Mouse (Mus musculus): ENCODE results near the gene Manea. TPM values are rescaled to one million over a fixed set of nuclear protein-coding genes. Genes with fewer than 3 reads are reported as not detected.
"Not testable (repeated sequence)": the region's sequence is repeated elsewhere in the genome, so short reads cannot be mapped to it uniquely, and the experiment has no call there.

Manea gene
- 22.5 and 23.9 TPM in 2 replicates for polyA plus RNA-seq (2016; fragmentation: Nextera tagmentation; extraction: Ambion mirVana)

GRCm38 (mm10) chr4:26346443-26347106, at the start of gene Manea:
Manea (minus strand) TSS chr4:26346891.
- Histone ChIP-seq H3K36me3 (no peaks in the 10 kb centered on the region), H3K27me3 (no peaks in the 10 kb centered on the region), H3K27ac (peak within 1 kb of the TSS; percentile 86), H3K4me3 (peak within 1 kb of the TSS; percentile 64), H3K4me2 (replicated peaks) (peak within 1 kb of the TSS; percentile 64), H3K4me1 (peaks cover 4% of the 10 kb centered on the region; the same call in 1 of the 2 replicates), H3K9ac (peak within 1 kb of the TSS; percentile 75), H3K9me3 (replicated peaks) (no peaks in the 10 kb centered on the region)
- WGBS, result under 1% methylated on average over 52 of the region's 52 CpGs
- ATAC-seq (ENCODE audit: low FRiP score), result peak; percentile 98

GRCm38 (mm10) chr4:26354616-26355015, 7.9 kb upstream of the Manea start:
- H3K9ac ChIP-seq, result no peak overlapping the region
- no peaks in the 10 kb centered on the region for H3K9me3 ChIP-seq (replicated peaks)
- no peak overlapping the region for H3K4me2 ChIP-seq (replicated peaks)
- H3K36me3 ChIP-seq, result no peaks in the 10 kb centered on the region
- H3K4me1 ChIP-seq, result no peaks in the 10 kb centered on the region
- H3K27me3 ChIP-seq, result no peaks in the 10 kb centered on the region
- H3K4me3 ChIP-seq, result no peak overlapping the region
- H3K27ac ChIP-seq, result no peak overlapping the region
- no peak for ATAC-seq (ENCODE audit: low FRiP score)
- 88% methylated on average over 2 of the region's 2 CpGs for WGBS

GRCm38 (mm10) chr4:26353643-26354231, 7.0 kb upstream of the Manea start:
- H3K9ac ChIP-seq, result no peak overlapping the region
- H3K27ac ChIP-seq, result no peak overlapping the region
- no peaks in the 10 kb centered on the region for H3K9me3 ChIP-seq (replicated peaks)
- H3K4me2 ChIP-seq (replicated peaks), result no peak overlapping the region
- no peak overlapping the region for H3K4me3 ChIP-seq
- no peaks in the 10 kb centered on the region for H3K4me1 ChIP-seq
- no peak for ATAC-seq (ENCODE audit: low FRiP score)
- H3K27me3 ChIP-seq, result no peaks in the 10 kb centered on the region
- 23% methylated on average over 2 of the region's 2 CpGs for whole genome bisulfite sequencing
- no peaks in the 10 kb centered on the region for H3K36me3 ChIP-seq

- peaks cover 4% of the 10 kb centered on the region; the same call in 1 of the 2 replicates for H3K4me1 ChIP-seq
- no peak for ATAC-seq (ENCODE audit: low FRiP score)
- no peak overlapping the region for H3K4me2 ChIP-seq (replicated peaks)
- no peaks in the 10 kb centered on the region for H3K36me3 ChIP-seq
- 50% methylated on average over 2 of the region's 2 CpGs for WGBS
- no peaks in the 10 kb centered on the region for H3K27me3 ChIP-seq
- H3K9ac ChIP-seq, result no peak overlapping the region
- H3K4me3 ChIP-seq, result no peak overlapping the region
- H3K9me3 ChIP-seq (replicated peaks), result no peaks in the 10 kb centered on the region
- no peak overlapping the region for H3K27ac ChIP-seq
These were observed 548 bp upstream of the Manea start for GRCm38 (mm10) chr4:26347239-26347638.

- 2% methylated on average over 16 of the region's 16 CpGs for WGBS
- H3K27ac ChIP-seq, result peak overlapping the region; percentile 86
- H3K4me2 ChIP-seq (replicated peaks), result peak overlapping the region; percentile 64
- peaks cover 4% of the 10 kb centered on the region; the same call in 1 of the 2 replicates for H3K4me1 ChIP-seq
- H3K27me3 ChIP-seq, result no peaks in the 10 kb centered on the region
- H3K9ac ChIP-seq, result peak overlapping the region; percentile 75
- no peaks in the 10 kb centered on the region for H3K36me3 ChIP-seq
- H3K4me3 ChIP-seq, result peak overlapping the region; percentile 64
- ATAC-seq (ENCODE audit: low FRiP score), result peak; percentile 35; the same call in 1 of the 2 replicates
- no peaks in the 10 kb centered on the region for H3K9me3 ChIP-seq (replicated peaks)
These were observed 799 bp downstream of the Manea start for GRCm38 (mm10) chr4:26345741-26346442.

- Histone ChIP-seq H3K27ac (no peak overlapping the region), H3K4me3 (no peak overlapping the region)
These were observed 1.6 kb downstream of the Manea start for GRCm38 (mm10) chr4:26345080-26345479.

GRCm38 (mm10) chr4:26342346-26342745, 4.3 kb downstream of the Manea start:
- no peaks in the 10 kb centered on the region for H3K27me3 ChIP-seq
- no peak overlapping the region for H3K4me2 ChIP-seq (replicated peaks)
- ATAC-seq (ENCODE audit: low FRiP score), result no peak
- H3K36me3 ChIP-seq, result no peaks in the 10 kb centered on the region
- peaks cover 4% of the 10 kb centered on the region; the same call in 1 of the 2 replicates for H3K4me1 ChIP-seq
- no peak overlapping the region for H3K27ac ChIP-seq
- no peaks in the 10 kb centered on the region for H3K9me3 ChIP-seq (replicated peaks)
- no peak overlapping the region for H3K9ac ChIP-seq
- no peak overlapping the region for H3K4me3 ChIP-seq

More at GRCm38 (mm10) chr4:26345080-26345479, 1.6 kb downstream of the Manea start:
- Histone ChIP-seq H3K9ac (no peak overlapping the region), H3K4me1 (peaks cover 4% of the 10 kb centered on the region; the same call in 1 of the 2 replicates), H3K27me3 (no peaks in the 10 kb centered on the region), H3K9me3 (replicated peaks) (no peaks in the 10 kb centered on the region), H3K4me2 (replicated peaks) (peak overlapping the region; percentile 64), H3K36me3 (no peaks in the 10 kb centered on the region)
- no peak for ATAC-seq (ENCODE audit: low FRiP score)
- 70% methylated on average over 3 of the region's 3 CpGs for WGBS

- WGBS, result 93% methylated on average over 5 of the region's 5 CpGs
- Histone ChIP-seq H3K4me3 (no peak overlapping the region), H3K4me2 (replicated peaks) (no peak overlapping the region), H3K9ac (no peak overlapping the region), H3K36me3 (no peaks in the 10 kb centered on the region), H3K9me3 (replicated peaks) (no peaks in the 10 kb centered on the region), H3K27ac (no peak overlapping the region), H3K27me3 (no peaks in the 10 kb centered on the region), H3K4me1 (no peaks in the 10 kb centered on the region; the same call in 1 of the 2 replicates)
- no peak for ATAC-seq (ENCODE audit: low FRiP score)
These were observed 8.1 kb downstream of the Manea start for GRCm38 (mm10) chr4:26338604-26339003.

- Histone ChIP-seq H3K9ac (no peak overlapping the region), H3K9me3 (replicated peaks) (no peaks in the 10 kb centered on the region), H3K4me1 (no peaks in the 10 kb centered on the region; the same call in 1 of the 2 replicates), H3K4me3 (no peak overlapping the region), H3K4me2 (replicated peaks) (no peak overlapping the region), H3K36me3 (no peaks in the 10 kb centered on the region), H3K27me3 (no peaks in the 10 kb centered on the region), H3K27ac (no peak overlapping the region)
- 92% methylated on average over 5 of the region's 5 CpGs for WGBS
- no peak for ATAC-seq (ENCODE audit: low FRiP score)
These were observed 10.1 kb downstream of the Manea start for GRCm38 (mm10) chr4:26336563-26336962.

GRCm38 (mm10) chr4:26304731-26305130, 42.0 kb downstream of the Manea start:
- WGBS, result 96% methylated on average over 1 of the region's 1 CpGs
- not testable (repeated sequence) for H3K4me1 ChIP-seq; H3K27me3 ChIP-seq; H3K27ac ChIP-seq; ATAC-seq (ENCODE audit: low FRiP score); H3K4me2 ChIP-seq (replicated peaks); H3K4me3 ChIP-seq; H3K36me3 ChIP-seq; H3K9ac ChIP-seq; H3K9me3 ChIP-seq (replicated peaks)

GRCm38 (mm10) chr4:26277112-26277716, 69.5 kb downstream of the Manea start:
- Histone ChIP-seq H3K9ac (no peak overlapping the region), H3K4me1 (no peaks in the 10 kb centered on the region), H3K4me3 (no peak overlapping the region), H3K27me3 (no peaks in the 10 kb centered on the region), H3K4me2 (replicated peaks) (no peak overlapping the region), H3K36me3 (no peaks in the 10 kb centered on the region), H3K27ac (no peak overlapping the region), H3K9me3 (replicated peaks) (no peaks in the 10 kb centered on the region)
- WGBS, result 32% methylated on average over 1 of the region's 1 CpGs
- no peak for ATAC-seq (ENCODE audit: low FRiP score)

GRCm38 (mm10) chr4:26276264-26276663, 70.4 kb downstream of the Manea start:
- no peaks in the 10 kb centered on the region for H3K36me3 ChIP-seq
- no peak for ATAC-seq (ENCODE audit: low FRiP score)
- no peaks in the 10 kb centered on the region for H3K27me3 ChIP-seq
- H3K4me2 ChIP-seq (replicated peaks), result no peak overlapping the region
- no peak overlapping the region for H3K27ac ChIP-seq
- H3K4me3 ChIP-seq, result no peak overlapping the region
- H3K4me1 ChIP-seq, result no peaks in the 10 kb centered on the region
- H3K9me3 ChIP-seq (replicated peaks), result no peaks in the 10 kb centered on the region
- H3K9ac ChIP-seq, result no peak overlapping the region

All from hindbrain, embryonic 12.5 days (tissue).